ENCODE assay signal across 2 mouse cellular contexts in genomic region chr15:99003600-99003999, GRCm38 (mm10).
TF ChIP-seq lines count a peak whose summit lies in the region.

No protein-coding gene starts in this region.

TF ChIP-seq in CH12.LX, 34 proteins besides CTCF, POLR2A, EP300 and RAD21 (continued from another document):
- TF ChIP-seq USF1 (IDR thresholded peaks at IDR 0.05; ENCODE audit: low read depth, low read length), result no peak
- TF ChIP-seq SIN3A (IDR thresholded peaks at IDR 0.05; ENCODE audit: low read length), result no peak
- no peak for TF ChIP-seq ZMIZ1 (IDR thresholded peaks at IDR 0.05; ENCODE audit: low read depth, low read length)

TF ChIP-seq in MEL, 35 proteins besides CTCF, POLR2A, EP300 and RAD21 (continued from another document):
- TF ChIP-seq TBP (IDR thresholded peaks at IDR 0.05; ENCODE audit: low read depth, low read length) (0 out of 2 replicates have a peak, but pooled peaks have one; percentile 15), MXI1 (IDR thresholded peaks at IDR 0.05; ENCODE audit: low read depth, low read length) (no peak)
